Mouse (Mus musculus) mouse trophoblast stem cell (cell line): Measurements from ENCODE around the gene Mef2d.

Experiments
- in situ Hi-C, 2 experiments: fragments of 300-500 bp; cut with MseI, MboI; formaldehyde crosslinking; loops; 2 replicates in 1 of 2; 3 replicates in 1 of 2; pipeline ENCODE4 v1.15.1; 2025

Mef2d gene

GRCm38 (mm10) chr3:88207451-88208100 lies 65.4 kb downstream of the Mef2d start:
- in situ Hi-C loops = no loop called here

- in situ Hi-C loops = no loop called here
These were observed 66.1 kb downstream of the Mef2d start for GRCm38 (mm10) chr3:88208226-88208720.

DNA sequence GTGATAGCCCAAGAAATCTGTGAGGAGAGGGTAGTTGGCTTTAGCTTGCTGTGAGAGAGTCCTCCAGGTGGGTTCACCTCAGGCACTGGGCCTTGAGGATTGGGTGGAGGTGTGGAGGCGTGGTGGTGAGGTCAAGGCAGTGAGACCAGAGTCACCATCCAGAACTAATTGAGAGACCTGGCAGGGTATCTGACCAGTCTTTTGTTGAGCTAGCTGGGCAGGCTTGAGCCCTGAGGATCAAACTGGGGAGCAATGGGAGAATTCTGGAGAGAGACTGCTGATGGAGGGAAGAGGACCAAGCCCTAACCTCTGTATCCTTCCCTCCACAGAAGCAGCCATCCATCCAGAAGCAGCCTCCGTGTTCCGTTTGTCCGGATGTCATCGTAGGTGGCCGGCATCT lies 67.1 kb downstream of the Mef2d start:
- in situ Hi-C loops = no loop called here

DNA sequence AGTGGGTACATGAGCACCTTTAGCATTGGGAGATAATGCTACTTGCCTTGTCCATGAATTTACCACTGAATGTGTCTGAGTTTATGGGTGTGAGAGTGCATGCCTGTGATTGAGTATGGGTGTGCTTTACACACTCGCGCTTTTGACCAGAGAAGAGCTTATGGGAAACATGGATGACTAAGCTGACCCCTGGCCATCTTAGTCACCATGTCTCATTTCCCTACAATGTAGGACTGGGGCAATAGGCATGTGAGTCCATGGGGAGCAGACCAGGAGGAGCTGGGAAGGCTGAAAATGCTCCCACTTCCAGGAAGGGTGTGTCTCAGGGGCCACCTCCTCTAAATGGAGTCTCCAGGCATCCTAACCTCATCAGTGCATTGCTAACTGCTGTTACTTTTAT lies 67.9 kb downstream of the Mef2d start:
- in situ Hi-C loops = no loop called here

DNA sequence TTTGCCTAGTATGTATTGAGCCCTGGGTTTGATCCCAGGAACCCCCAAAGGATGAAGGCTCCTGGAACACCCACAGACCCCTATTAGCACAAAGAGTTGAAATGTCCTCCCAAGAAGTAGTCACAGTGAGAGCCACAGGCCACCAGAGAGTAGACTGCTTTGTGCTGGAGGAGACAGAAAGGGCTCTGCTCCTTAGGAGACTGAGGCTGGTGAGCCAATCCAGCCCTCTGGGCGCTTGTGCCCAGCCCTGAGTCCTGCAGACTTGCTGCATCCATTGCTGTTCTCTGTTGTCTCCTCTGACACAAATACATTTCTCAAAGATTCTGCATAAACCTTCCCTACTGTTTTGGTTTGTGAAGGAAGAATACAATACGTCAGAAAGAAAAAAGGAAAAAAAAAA lies 68.7 kb downstream of the Mef2d start:
- in situ Hi-C loops = no loop called here

DNA sequence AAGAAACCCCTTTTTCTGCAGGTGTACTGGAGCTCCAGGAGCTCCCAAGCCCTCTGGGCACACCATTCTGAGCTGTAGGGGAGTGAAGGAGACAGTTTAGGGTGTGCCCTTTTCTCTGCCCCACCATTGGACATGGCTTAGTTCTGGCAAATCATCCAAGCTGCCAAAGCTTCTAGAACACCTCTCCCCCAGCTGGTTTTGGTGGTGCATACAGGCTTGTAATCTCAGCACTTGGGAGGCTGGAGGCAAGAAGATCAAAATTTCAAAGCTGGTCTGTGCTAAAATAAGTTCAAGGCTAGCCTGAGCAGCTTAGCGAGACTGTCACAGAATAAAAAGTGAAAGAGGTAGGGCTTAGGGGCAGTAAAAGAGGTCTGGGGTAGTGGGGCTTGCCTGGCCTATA lies 70.2 kb downstream of the Mef2d start:
- in situ Hi-C loops = no loop called here

DNA sequence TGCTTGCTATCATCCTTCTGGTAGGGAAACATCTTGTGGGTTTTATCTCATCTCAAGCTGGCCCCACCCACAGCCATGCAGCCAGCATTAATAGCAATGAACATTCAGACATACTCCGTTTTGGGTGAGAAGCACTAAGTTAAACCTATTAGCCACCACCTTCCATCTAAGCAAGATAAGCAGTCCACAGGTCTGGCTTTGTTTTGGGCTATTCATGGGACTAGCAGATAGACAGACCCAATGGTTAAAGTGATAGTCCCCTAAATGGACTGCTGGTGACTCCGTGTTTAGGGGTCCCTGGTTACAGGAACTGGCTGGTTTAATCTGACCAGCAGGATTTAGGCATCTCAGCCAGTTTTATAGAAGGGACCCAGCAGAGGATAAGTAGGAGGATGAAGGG lies 70.8 kb downstream of the Mef2d start:
- in situ Hi-C loops = no loop called here

GRCm38 (mm10) chr3:88214197-88214938 lies 72.2 kb downstream of the Mef2d start:
- in situ Hi-C loops = no loop called here

DNA sequence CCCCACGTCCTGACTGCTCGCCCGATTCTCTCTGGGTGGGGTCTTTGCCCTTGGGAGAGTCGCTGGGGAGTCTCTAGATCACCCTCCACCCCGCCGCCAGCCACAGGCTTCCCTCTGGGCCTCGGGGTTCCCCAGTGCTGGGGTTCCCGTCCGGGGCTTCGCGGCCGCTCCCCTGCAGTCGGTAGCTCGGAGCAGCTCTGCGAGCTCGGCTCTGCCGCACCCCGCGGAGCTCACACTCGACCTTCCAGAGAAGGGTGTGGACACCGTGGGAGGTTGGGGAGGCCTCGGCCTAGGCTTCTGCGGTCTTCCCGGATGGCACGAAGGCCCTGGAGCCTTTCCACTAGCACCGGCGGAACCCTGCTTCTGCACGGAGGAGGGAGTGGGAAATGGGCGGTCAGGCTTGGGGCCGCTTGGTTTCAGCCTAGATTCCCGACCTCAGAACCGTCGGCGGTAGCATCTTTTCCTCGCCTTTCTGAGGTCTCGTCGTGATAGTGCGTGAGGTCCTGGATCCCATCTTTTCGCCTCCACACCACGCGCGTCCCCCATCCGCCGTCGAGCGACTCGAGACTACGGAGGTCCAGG lies 72.9 kb downstream of the Mef2d start:
- in situ Hi-C loops = no loop called here

DNA sequence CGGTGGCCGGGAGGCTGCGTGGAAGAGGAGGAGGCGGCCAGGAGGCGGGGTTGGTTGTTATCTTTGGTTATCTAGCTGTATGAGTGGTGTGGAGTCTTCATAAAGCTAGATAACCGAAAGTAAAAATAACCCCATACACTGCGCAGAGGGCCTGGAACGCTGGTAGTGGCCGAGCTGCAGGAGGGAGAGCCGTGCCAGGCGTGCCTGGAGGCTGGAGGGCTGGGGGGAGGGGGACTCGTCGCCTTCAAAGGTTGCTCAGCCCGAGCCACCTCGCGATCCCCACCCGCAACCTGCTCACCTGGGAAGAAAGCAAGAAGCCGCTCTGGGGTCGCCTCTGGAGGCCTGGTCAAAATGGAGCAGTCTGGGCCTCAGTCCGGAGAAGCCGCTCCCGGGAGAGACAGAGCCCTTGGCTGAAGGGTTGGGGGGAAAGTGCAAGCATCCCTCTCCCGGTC lies 73.4 kb downstream of the Mef2d start:
- in situ Hi-C loops = no loop called here

GRCm38 (mm10) chr3:88216116-88216515 lies 73.9 kb downstream of the Mef2d start:
- in situ Hi-C loops = no loop called here

DNA sequence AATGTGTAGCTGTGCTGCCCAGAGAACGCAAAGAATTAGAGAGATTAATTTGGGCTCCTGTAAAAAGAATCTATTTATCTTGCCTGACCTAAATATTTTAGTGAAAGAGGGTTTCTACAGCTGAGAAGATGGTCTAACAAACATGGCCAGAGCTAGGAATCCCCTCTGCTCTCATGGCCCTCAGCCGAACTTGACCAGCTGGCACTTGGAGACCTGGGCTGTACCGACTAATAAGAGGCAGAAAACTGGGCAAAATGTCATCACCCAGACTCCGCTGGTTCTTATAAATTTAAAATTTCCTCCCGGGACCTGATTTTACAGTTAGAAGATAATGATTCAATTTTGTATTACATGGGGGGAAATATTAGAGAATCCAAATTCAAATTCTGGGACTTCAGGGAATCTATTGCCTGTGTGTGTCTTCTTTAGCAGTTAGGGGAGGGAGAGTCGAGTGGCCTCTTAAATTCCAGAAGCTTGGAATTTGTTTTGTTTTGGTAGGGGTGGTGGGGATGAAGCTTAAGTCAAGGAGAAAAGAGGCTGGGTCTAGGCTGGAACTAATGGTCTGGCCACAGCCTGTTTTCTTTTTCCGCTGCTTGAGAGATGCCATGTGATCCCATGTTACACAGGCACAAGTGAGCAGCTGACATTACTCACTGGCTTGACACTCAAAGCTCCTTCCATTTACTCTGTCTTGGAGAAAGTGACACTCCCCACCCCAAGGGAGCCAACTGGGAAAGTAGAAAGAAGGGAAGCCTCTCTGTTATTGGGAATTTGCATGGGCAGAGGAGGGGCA lies 74.6 kb downstream of the Mef2d start:
- in situ Hi-C loops = no loop called here

GRCm38 (mm10) chr3:88217679-88218078 lies 75.5 kb downstream of the Mef2d start:
- in situ Hi-C loops = no loop called here

DNA sequence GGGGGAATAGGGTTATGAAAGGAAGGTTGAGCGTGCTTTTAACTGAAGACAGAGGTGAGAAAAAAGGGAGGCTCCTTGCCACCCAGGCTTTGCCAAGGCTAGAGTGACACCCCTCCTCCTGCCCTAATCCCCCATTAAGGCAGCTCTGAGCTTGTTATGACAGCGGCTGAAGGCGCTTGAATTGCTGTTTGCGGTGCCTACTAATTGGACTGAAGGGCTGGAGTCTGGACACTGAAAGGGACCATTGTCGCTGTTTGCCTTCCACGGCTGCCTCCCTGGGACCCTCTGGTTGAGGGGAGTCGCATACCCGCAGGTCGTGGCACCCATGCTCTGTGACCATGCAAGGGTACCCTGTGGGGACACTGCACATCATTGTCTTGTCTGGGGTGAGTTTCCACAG lies 77.8 kb downstream of the Mef2d start:
- in situ Hi-C loops = no loop called here

DNA sequence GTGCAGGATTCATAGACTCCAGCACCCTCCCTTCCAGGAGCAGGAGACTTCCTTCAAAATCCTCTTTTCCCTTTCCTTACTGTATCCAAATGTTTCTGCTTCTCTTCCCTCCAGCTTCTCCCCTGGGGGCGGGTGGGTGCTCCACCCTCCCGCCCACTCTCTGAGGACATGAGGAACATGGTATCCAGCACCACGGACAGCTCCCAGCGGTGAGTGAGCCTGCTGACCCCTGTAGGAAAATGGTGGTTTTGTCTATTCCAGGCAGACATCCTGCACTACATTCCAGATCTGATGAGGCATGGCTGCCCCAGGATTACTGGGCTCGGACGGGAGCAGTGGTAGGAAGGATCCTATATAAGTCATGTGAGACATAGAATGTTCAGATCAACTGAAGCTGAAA lies 78.7 kb downstream of the Mef2d start:
- in situ Hi-C loops = no loop called here
